Mouse (Mus musculus) cerebellum, adult 11 months (tissue): Measurements from ENCODE around the gene Vav2.

ENCODE experiments used
- DNase-seq: peaks from one replicate; pipeline ENCODE4 v3.0.0; 2022

Gene Vav2

DNA sequence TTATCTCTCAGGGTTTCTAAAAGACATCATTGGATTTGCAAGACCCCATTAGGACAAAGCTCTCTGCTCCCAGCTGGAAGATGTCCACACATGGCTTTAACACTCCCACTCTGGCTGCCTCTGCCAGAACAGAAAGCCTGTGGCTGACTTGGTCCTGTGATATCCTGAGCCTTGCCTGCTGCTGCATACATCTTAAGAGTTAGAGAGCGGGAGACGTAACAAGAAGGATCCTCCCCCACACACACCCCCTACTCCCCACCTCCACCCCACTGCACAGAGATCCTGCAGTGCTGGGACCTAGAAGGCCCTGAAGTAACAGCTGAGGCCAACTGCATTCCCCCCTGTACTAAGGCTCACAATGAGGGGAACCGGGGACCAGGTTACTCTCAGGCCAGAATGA is 114.3 kb downstream of the Vav2 start:
- no peak for DNase-seq

DNA sequence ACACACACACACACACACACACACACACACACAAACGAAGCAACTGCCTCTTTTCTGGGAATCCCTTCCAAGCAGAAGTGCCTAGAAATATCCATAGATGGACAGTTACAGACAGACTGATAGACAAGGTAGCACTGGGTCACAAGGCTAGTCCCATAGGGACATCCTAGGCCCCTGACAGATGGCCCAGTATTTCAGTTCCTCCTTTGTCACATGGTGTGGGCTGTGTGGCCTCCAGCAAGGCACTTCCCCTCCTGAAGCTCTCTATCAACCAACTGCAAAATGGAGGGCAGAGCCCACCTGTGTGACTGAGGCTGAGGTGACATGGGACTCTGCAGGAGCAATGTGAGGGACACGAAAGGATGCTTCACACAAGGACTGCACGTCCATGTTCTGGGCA is 115.2 kb downstream of the Vav2 start:
- DNase-seq: no peak

DNA sequence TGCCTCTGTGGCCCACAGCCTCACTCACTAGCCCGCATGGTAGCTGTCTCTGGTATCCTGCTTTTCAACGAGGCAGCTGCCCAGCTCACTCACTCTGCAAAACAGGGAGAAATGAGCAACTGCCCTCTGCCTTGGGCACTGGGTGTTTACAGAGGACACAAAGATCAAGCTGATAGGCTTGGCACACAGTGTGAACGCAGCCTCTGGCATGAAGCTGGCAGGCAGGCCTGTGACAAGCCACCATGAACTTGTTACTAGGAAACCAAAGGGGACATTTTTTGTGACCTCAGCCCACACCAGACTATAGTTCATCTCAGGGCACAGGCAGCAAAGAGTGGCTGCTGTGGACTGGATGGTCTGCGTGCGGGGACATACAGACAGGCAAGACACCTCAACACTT is 115.9 kb downstream of the Vav2 start:
- DNase-seq: no peak

DNA sequence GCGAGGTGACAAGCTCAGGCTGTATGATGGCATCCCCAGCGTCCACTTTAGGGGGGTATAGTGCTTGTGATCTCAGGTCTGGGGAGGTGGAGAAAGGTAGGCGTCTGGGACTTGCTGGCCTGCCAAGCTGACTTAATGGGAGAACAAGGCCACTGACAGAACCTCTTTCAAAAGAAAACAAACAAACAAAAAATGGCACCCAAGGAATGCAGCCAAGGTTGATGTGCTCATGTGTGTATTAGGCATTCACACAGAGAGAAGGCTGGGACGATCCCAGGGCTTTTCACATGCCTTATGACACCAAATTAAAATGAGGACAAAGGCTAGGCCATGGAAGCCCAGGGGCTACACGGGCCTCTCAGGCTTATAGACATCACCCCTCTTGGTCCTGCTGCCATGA is 116.6 kb downstream of the Vav2 start:
- DNase-seq: no peak

DNA sequence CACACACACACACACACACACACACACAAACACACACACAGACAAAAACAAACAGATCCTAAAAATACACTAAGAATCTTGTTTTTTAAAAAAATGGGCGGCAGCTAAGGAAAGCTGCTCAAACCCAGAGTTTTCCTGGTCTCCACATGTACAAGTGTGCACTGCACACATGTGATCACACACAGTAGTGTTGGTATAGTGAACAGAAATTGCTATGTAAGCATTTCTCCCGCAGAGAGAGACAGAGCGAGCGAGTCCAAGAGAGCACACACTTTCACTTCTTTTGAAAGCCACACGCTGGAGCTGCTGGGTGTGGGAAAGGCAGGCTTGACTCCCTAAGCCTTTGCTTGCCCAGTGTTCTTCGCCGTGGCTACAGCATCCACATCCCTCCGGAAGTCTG is 120.2 kb downstream of the Vav2 start:
- no peak for DNase-seq

DNA sequence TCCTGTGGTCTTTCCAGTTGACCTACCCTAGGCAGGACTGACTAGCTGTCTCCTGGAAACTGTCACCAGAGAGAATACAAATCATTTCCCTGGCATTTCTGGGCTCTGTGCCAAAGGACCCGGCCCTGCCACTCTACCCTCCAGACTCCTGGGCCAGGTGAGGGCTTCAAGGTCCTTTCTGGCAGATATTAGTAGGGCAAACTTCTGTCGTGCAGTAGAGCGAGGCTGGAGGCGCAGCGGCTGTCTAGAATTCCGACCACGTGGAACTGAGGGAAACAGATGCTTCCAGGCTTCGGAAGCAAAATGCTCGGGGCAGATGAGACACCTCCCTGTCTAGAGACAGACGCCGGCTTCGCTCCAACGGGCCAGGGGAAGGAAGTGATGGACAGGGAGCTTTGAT is 122.1 kb downstream of the Vav2 start:
- DNase-seq: no peak

DNA sequence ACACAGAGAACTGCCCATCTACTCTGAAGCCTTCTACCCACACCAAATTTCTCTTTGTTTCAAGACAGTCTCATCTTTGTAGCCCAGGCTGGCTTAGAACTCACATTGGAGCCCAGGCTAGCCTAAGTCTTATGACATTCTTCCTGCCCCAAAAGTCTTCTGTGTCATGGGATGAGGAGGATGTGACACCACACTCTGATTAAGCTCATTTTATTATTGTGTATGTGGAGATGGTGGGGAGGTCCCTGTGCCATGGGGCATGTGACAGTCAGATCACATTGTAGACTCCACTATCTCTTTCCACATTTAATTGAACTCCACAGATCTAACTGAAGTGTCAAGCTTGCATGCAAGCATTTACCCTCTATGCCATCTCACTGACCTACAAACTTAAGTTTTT is 122.8 kb downstream of the Vav2 start:
- no peak for DNase-seq

DNA sequence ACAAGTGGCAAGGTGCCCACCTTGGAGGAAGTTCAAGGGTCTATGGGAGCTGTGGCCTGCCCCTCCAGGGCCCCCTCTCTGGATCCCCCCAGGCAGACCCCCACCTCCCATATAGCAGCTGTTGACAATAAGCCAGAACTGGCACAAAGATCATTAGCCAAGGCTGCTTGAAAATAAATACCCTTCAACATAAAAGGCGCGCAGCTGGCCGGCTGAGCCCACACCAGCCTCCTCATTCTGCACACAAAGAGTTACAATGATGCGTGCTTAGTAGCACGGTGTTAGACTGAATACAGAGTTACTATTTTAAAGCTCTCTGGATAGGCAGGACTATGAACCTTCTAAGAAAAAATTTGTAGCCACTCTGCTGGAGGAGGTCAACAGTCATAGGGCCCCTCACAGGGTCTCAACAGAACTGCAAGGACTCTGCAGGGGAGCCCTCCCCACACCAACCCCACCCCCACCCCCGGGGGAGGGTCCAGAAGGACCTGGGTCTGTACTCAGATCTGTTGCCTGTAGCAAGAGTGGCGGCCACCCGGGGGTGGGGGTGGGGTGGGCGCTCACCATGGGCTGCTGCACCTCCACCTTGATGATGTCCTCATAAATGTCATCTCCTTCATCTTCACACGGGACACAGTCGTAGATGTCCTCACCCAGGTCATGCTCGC is 125.3 kb downstream of the Vav2 start:
- DNase-seq: no peak

DNA sequence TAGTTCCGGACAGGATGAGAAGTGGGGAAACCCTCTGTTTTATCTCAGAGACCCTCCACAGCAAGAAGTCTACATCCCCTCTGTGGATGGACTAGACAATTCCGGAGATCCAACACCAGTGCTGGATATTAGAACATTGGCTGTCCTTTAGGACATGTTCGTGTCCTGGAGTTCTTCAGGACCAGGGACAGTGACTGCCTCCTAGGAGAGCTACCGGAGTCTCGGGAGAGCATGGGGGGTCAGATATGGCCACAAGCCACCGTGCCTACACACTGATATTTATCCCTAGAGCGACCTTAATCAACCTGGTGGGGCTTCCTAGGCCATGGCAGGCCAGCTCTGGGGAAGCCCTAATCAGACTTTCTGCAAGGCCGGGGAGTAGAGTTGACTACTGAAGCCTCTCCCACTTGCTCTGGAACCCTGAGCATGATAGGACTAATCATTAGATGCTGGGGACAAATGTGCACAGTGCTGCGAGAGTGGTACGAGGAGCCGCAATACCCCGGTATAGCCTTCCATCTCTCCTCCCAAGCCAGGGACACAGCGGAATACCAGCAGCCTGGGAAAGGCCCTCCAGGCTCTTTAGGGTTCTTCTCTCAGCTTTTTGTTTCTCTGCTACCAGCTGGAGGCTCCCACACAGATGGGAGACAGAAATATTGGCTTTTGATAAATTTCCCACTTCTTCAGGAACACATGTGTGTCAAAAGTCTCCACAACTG is 125.9 kb downstream of the Vav2 start:
- no peak for DNase-seq

DNA sequence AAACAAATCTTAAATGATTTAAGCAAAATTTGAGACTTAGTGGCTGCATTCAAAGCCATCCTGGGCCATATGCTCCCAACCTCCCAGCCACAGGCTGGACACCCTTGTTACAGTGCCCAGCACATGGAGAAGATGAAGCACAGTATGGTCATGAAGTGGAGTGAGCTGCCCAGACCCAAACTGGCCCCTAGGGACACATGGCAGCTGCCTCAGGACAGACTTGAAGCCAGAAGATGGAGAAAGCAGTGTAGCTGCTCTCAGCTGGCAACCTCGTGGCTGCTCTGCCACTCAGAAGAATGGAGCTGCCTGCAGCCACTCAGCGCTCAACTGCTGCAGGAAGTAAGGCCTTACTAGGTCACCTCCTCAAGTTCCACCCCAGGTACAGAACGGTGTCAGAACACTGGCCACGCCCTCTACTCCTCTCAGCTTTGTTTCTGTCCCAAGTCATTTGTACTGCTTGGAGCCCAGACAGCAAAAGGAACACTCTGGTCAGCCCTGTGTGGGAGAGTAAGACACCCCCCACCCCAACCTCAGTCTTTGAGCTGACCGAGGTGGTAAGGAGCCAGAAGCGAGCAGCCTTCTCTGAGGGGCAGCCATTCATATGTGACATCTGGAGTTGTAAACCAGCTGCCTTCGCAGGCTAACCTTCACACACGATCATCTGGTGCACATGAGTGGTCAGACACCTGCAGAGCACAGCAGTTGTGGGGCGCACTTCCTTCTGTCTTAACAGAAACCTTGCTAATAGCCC is 130.0 kb downstream of the Vav2 start:
- DNase-seq: no peak

DNA sequence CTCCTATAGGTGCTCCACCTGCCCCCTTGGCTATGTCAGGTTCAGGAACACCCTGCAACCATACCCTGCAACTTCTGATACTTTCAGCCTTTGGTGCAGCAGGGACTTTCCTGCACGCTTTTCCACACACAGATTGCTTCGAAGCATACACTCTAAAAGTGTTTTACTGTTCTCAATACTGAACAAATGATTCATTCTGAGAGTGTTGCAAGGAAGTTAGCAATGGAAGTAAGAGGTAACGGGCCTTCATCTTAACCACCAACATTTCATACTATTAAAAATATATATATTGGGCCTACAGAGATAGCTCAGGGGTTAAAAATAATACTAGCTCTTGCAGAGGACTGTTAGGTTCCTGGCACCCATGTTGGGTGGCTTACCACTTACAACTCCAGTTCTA is 132.1 kb downstream of the Vav2 start:
- no peak for DNase-seq

DNA sequence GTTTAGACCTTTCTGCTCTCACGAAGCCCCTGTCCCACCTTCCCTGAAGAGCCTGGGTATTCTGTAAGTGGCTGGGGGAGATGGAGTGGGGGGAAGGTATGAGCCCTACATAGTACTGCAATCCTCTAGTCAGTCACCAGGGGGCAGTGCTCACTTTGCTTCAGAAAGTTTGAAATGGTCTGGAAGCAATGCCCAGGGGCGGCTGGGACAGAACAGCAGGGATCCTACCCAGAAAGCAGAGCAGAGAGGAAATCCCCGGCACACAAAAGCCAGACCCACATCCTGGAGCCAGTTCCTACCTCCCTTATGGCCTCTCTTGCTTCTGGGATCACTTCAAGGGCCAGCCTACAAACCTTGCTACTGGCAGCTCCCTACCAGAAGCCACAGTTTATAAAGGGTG is 137.8 kb downstream of the Vav2 start:
- peak; percentile 55 for DNase-seq

DNA sequence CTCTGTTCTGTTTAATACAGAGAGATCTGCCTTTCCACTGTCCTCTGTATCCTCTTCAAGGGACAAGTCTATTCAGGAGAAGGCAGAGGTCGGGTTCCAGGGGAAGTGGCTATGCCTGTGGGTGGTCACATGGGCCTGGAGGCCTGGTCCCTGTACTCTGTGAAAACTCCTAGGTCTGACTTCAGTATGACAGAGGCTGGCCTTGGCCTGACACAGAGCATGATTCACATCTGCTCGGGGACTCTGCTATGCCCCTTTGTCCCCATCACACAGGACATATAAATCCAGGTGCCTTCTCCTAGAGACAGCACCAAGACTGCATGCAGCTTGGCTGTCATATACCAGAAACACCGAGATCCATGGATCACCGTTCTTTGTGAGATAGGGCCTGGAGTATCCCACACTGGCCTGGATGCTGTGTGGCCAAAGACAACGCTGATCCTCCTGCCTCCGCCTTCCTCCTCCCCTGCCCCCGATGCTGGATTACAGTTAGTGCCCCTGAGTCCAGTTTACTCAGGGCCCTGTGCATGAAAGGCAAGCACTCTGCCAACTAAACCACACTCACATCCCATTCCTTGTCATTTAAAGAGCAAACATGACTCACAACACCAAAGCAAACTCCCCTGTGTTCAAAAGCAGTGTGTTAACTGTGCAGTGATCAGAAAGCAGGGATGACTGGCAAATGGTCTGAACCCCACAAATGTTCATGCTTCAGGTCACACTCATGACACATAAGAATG is 139.7 kb downstream of the Vav2 start:
- DNase-seq: no peak

DNA sequence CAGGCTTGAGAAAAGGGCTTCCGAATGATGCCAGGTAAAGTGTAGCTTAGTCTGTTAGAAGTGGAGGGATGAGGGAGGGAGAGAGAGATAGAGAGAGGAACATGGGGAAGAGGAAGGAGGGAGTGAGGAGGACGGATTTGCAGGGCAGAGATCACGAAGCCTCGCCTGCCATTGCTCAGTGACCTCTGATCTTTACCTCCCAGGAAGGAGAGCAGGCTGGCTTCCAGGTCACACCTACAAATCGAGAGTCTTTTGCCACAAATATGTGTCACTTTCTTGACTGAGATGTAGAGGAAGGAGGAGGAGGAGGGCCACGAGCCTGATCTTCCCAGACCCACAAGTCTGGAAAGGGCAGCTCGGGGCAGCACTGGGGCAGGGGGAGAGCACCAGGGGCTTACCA is 142.4 kb downstream of the Vav2 start:
- DNase-seq: no peak

DNA sequence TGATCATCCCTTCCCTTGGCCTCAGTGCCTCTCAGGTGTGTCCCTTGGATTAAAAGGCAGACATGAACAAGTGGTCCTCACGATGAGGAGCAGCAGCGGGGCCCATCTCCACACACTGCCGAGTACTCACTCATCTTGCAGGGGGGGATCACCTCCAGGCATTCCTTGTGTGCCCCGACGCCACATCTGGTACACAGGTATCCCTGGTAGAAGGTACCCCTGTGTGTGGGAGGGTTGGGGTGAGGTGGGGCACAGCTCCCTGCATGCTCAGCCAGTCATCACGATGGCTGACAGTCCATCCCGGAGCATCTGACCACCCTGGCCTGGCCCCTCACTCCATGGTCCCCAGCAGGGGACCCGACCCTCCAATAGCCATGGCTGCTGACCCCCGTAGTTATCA is 145.1 kb downstream of the Vav2 start:
- DNase-seq: no peak

DNA sequence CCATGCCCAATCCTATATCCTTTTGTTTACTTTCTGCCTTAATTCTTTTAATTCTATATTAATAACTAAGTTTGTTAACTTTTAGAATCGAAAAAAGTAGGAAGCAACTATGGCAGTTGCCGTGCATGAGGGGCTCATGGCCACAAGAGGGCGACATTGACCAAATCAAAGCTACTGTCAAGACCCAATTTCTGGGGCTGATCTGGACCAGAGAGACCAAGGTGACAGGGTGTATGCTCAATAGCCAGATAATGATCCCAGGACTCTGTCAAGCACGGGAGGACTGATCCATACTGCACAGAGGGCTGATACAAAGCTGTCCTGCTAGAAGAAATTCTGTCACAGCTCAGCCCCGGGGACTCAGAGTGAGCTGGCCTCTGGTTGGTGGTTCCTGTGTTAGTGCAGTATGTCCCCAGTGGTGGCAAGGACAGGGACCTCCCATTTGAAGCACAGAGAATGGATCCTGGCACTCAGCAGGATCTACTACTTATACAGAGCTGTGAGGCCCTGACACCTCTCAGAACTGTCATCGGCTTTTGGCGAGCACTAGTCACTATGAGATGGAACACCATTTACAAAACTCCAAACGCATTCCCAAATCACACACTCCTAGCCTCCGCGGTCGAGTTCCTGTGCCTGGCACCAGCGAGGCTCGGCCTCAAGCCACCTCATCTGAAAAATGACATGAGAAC is 145.8 kb downstream of the Vav2 start:
- DNase-seq: peak; percentile 47

DNA sequence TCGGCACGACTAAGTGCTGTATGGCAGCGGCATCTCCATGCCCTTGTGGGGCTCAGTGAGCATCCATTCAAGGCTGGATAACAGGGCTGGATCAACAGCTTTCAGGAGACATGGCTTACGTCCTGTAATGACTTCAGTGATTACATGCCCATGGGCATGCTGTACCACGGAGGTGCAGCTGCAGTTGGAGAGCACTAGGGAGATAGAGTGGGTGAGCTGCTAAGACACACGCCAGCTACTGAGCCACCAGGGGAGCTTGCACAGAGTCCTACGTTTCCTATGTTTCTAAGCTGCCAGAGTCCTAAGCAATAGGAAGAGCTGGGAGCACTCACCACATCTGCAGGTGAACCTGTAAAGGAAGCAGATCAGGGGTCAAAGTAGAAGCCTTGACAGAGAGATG is 148.0 kb downstream of the Vav2 start:
- no peak for DNase-seq

DNA sequence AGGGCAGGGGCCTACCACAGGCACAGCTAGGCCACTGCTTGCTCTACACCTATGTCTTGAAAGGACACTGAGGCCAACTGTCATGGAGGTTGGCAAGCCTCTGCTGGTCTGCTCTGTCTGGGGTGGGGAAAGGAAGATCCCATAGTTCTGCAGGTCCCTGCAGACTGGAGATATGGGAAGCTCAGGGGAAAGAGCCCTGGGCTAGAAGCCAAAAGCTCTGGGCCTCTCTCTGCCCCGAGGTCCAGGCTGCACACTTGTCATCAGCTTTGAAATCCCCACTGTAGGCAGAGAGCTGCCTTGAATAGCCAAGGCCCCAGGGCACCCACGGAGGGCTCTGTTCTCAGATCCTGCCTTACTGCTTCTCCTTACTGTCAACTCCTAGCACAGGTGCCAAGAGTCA is 158.5 kb downstream of the Vav2 start:
- DNase-seq: no peak

DNA sequence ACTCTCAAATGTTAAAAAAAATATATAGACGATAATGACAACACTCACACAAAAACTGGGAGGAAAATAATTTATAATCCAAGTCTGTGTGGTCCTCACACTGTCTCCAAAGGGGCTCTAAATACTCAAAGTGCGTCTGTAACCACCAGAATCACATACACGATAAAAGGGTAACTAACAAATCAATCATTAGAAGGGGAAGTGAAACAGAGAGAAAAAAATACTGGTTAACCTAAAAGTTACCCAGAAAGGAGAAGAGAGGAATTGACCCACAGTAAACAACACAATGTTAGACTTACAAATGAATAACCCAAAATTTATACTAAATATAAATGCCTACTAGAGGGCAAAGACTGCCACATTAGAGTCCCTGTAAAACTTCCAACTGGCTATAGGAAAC is 161.0 kb downstream of the Vav2 start:
- no peak for DNase-seq

DNA sequence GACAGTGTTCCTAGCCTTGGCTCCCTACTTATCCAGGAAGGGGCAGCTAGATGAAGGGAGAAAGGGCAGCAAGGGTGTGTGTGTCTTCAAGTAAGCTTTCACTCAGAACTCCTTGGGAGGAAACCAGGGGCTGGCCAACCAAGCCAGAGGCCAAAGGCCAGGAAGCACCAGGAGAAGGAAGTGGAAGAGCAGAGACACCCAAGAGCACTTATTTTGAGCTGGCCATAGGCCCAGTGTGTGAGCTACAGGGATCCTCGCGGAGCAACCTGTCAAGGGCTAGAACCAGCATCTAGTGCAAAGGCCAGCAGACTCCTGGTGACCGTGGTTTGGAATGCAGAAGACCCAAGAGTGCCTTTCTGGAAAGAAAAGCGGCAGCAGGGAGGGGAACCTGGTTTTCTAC is 163.8 kb downstream of the Vav2 start:
- no peak for DNase-seq

DNA sequence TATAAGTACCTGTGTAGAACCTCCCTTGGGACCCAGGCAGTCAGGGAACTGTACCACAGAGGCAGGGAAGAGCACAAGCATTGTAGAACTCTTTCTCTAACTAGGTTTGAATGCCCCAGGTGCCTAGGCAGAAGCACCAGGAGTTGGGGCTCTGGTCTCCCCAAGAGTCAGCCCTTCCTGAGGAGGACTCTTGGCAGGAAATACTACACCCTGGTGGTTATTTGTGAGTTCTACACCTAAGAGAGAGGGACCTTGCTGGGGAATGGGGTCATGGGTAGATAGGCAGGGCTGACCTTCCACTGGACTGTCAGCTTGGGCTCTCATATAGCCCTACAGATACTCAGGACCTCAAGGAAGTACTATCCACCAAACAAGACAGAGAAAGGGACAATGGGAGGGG is 175.4 kb downstream of the Vav2 start:
- no peak for DNase-seq

DNA sequence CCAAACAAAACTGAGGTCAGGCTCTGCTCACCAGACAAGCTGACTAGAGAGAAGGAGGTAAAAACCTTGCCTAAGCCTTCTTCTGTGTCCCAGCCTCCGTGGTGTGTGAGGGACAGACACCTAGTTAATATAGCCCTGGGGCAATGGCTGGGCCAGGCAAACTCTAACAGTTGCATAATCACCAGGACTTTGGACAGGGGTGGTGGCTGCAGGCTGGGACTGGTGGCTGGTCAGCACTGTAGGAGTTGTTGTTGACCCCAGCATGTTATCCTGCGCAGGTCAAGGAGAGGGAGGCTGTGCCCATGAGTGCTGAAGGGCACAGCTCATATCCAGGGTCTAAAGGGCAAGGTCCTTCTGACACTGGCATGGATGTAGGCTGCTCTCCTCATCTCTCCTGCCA is 178.6 kb downstream of the Vav2 start, which contains the start of gene Sardh:
Gene Sardh (minus strand): TSS at position 127 of the 400 bp plus-strand sequence.
- DNase-seq: no peak

DNA sequence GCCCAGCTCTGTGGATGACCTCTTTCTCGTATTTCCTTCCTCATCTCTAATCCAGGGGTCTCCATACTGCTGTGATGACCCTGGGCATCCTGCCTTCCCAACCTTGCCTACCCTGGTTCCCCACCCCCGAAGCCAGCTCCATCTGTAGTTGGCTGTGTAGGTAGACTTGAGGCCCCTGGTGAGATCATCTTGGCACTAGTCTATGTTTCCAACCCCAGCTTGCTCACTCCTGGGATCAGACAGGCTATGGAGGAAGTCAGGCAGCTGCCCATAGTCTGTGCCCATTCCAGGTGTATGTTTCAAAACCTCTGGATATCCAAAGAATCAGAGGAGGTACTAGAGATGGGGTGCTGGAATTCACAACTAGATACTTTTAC is 179.4 kb downstream of the Vav2 start:
- DNase-seq: no peak
